Mouse (Mus musculus) thymus, adult 2 months (tissue): Measurements from ENCODE around the gene Creb5.

Experiments
- CTCF ChIP-seq: fragments of 200-500 bp; IDR thresholded peaks from 2 replicates; pipeline ENCODE4 v1.5.1; 2012; ENCODE audit warnings: mild to moderate bottlenecking, control low read depth, low read length, moderate library complexity, borderline replicate concordance; ENCODE audit not compliant: control insufficient read depth, poor library complexity, insufficient read depth; ENCODE audit errors: extremely low read depth
- POLR2A ChIP-seq: fragments of 200-500 bp; IDR thresholded peaks from 2 replicates; pipeline ENCODE4 v1.6.1; 2012; ENCODE audit warnings: mild to moderate bottlenecking, low read length, control low read depth, moderate library complexity; ENCODE audit not compliant: control insufficient read depth, poor library complexity, insufficient read depth; ENCODE audit errors: extremely low read depth

DNA sequence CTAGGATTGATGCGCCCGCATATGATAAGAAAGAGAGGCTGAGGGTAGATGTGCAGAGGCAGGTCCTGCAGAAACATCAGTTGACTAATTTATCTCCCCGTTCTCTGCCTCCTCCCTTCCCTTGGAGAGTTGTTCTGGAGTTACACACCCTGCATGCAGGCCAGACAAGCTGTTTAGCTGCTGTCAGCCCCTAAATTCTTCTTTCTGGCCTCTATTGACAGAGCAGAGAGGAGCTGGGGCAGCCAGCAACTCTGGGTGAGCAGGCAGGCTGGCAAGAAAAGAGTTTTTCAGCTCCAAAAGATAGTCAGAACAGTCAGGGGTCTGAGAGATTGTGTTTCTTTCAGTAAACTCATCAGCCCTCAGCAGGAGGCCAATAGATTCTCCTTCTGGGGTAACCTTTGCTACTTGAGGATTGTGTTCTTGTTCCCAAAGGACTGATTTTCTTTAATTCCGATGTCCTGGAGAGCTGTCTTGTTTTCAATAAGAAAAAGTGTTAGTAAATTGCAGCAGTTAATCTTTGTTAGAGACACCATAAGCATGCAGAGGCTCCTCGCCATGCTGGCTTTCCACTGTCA, 230.4 kb downstream of the Creb5 start:
- TF ChIP-seq POLR2A: no peak
- no peak for TF ChIP-seq CTCF
